Mouse (Mus musculus) cerebellum, adult 2 months (tissue): ENCODE measurements around the gene Lsamp.

Experiments used
- CTCF ChIP-seq: fragments of 200-500 bp; IDR thresholded peaks from 2 replicates; pipeline ENCODE4 v1.5.1; 2011; ENCODE audit warnings: low read depth, mild to moderate bottlenecking, control low read depth, low read length, moderate library complexity, borderline replicate concordance; ENCODE audit not compliant: insufficient read depth
- POLR2A ChIP-seq: fragments of 200-500 bp; IDR thresholded peaks from 2 replicates; pipeline ENCODE4 v1.6.1; 2011; ENCODE audit warnings: low read length, control low read depth, borderline replicate concordance; ENCODE audit not compliant: insufficient read depth

DNA sequence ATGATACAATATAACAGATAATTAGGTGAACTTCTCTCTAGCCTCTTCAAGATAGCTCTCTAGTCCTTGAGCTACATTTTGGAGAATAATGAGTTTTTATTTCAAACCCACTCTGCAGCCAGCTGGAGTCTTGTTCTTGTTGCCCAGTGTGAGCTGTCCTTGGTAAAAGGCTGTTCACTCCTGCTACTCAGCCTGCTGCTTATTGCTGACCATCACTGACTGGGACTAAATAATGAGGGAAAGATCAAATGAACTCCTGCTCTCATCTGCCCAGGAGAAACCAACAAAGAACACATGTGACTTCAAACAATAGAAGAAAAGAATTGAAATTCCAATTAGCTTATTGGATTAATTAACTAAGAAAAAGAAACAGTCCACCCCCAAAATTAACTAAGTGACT lies 1107.1 kb downstream of the Lsamp start:
- TF ChIP-seq POLR2A (no peak), CTCF (no peak)
